Mouse (Mus musculus): Measurements from ENCODE around the gene Enox1. TPM values are rescaled to one million over a fixed set of nuclear protein-coding genes. Genes with fewer than 3 reads are reported as not detected.

The Enox1 gene
- polyA plus RNA-seq, 1 experiment = 0.06 TPM

GRCm38 (mm10) chr14:77195314-77196020 is 38.9 kb downstream of the Enox1 start:
- Histone ChIP-seq H3K36me3 (ENCODE audit: control insufficient read depth, insufficient read depth, low read length) (no peaks in the 10 kb centered on the region), H3K4me1 (ENCODE audit: control insufficient read depth, insufficient read depth, insufficient read length) (no peaks in the 10 kb centered on the region), H3K27ac (ENCODE audit: insufficient read depth, low read length) (no peak overlapping the region), H3K4me3 (ENCODE audit: extremely low read depth, insufficient read depth, insufficient read length) (no peak overlapping the region), H3K27me3 (ENCODE audit: control insufficient read depth, insufficient read depth, low read length) (no peaks in the 10 kb centered on the region)
- TF ChIP-seq POLR2A (IDR thresholded peaks at IDR 0.05; ENCODE audit: low read depth, low read length) (no peak), CTCF (IDR thresholded peaks at IDR 0.05; ENCODE audit: extremely low read depth, insufficient read depth, insufficient read length, insufficient replicate concordance) (no peak)
- WGBS = 45% methylated on average over 18 of the region's 18 CpGs
- no peak for DNase-seq (ENCODE audit: low read depth in 1 of 2, low spot score in 2 of 2)

- H3K27me3 ChIP-seq (ENCODE audit: control insufficient read depth, insufficient read depth, low read length) = no peaks in the 10 kb centered on the region
- H3K27ac ChIP-seq (ENCODE audit: insufficient read depth, low read length) = no peak overlapping the region
- H3K36me3 ChIP-seq (ENCODE audit: control insufficient read depth, insufficient read depth, low read length) = no peaks in the 10 kb centered on the region
- DNase-seq (ENCODE audit: low read depth in 1 of 2, low spot score in 2 of 2) = no peak
- no peaks in the 10 kb centered on the region for H3K4me1 ChIP-seq (ENCODE audit: control insufficient read depth, insufficient read depth, insufficient read length)
- 72% methylated on average over 3 of the region's 3 CpGs for WGBS
- H3K4me3 ChIP-seq (ENCODE audit: extremely low read depth, insufficient read depth, insufficient read length) = no peak overlapping the region
- TF ChIP-seq CTCF (IDR thresholded peaks at IDR 0.05; ENCODE audit: extremely low read depth, insufficient read depth, insufficient read length, insufficient replicate concordance) (no peak), POLR2A (IDR thresholded peaks at IDR 0.05; ENCODE audit: low read depth, low read length) (no peak)
Measured at GRCm38 (mm10) chr14:77196246-77196645, 39.7 kb downstream of the Enox1 start.

- H3K36me3 ChIP-seq (ENCODE audit: control insufficient read depth, insufficient read depth, low read length) = no peaks in the 10 kb centered on the region
- no peaks in the 10 kb centered on the region for H3K4me1 ChIP-seq (ENCODE audit: control insufficient read depth, insufficient read depth, insufficient read length)
- DNase-seq (ENCODE audit: low read depth in 1 of 2, low spot score in 2 of 2) = no peak
- TF ChIP-seq CTCF (IDR thresholded peaks at IDR 0.05; ENCODE audit: extremely low read depth, insufficient read depth, insufficient read length, insufficient replicate concordance) (no peak), POLR2A (IDR thresholded peaks at IDR 0.05; ENCODE audit: low read depth, low read length) (no peak)
- H3K4me3 ChIP-seq (ENCODE audit: extremely low read depth, insufficient read depth, insufficient read length) = no peak overlapping the region
- no peak overlapping the region for H3K27ac ChIP-seq (ENCODE audit: insufficient read depth, low read length)
- H3K27me3 ChIP-seq (ENCODE audit: control insufficient read depth, insufficient read depth, low read length) = no peaks in the 10 kb centered on the region
- 95% methylated on average over 2 of the region's 2 CpGs for WGBS
Measured at GRCm38 (mm10) chr14:77197414-77197915, 40.9 kb downstream of the Enox1 start.

- Histone ChIP-seq H3K36me3 (ENCODE audit: control insufficient read depth, insufficient read depth, low read length) (no peaks in the 10 kb centered on the region), H3K27ac (ENCODE audit: insufficient read depth, low read length) (no peak overlapping the region), H3K4me1 (ENCODE audit: control insufficient read depth, insufficient read depth, insufficient read length) (no peaks in the 10 kb centered on the region), H3K4me3 (ENCODE audit: extremely low read depth, insufficient read depth, insufficient read length) (no peak overlapping the region), H3K27me3 (ENCODE audit: control insufficient read depth, insufficient read depth, low read length) (no peaks in the 10 kb centered on the region)
- 85% methylated on average over 8 of the region's 8 CpGs for WGBS
- TF ChIP-seq CTCF (IDR thresholded peaks at IDR 0.05; ENCODE audit: extremely low read depth, insufficient read depth, insufficient read length, insufficient replicate concordance) (no peak), POLR2A (IDR thresholded peaks at IDR 0.05; ENCODE audit: low read depth, low read length) (no peak)
- DNase-seq (ENCODE audit: low read depth in 1 of 2, low spot score in 2 of 2) = no peak
Measured at GRCm38 (mm10) chr14:77210889-77211288, 54.3 kb downstream of the Enox1 start.

- DNase-seq (ENCODE audit: low read depth in 1 of 2, low spot score in 2 of 2) = no peak
- no peak for TF ChIP-seq POLR2A (IDR thresholded peaks at IDR 0.05; ENCODE audit: low read depth, low read length)
- TF ChIP-seq CTCF (IDR thresholded peaks at IDR 0.05; ENCODE audit: extremely low read depth, insufficient read depth, insufficient read length, insufficient replicate concordance) = no peak
- no peaks in the 10 kb centered on the region for H3K27me3 ChIP-seq (ENCODE audit: control insufficient read depth, insufficient read depth, low read length)
- no peak overlapping the region for H3K4me3 ChIP-seq (ENCODE audit: extremely low read depth, insufficient read depth, insufficient read length)
- H3K36me3 ChIP-seq (ENCODE audit: control insufficient read depth, insufficient read depth, low read length) = no peaks in the 10 kb centered on the region
- H3K4me1 ChIP-seq (ENCODE audit: control insufficient read depth, insufficient read depth, insufficient read length) = no peaks in the 10 kb centered on the region
- WGBS = 80% methylated on average over 7 of the region's 7 CpGs
- no peak overlapping the region for H3K27ac ChIP-seq (ENCODE audit: insufficient read depth, low read length)
Measured at GRCm38 (mm10) chr14:77213210-77213609, 56.6 kb downstream of the Enox1 start.

- TF ChIP-seq POLR2A (IDR thresholded peaks at IDR 0.05; ENCODE audit: low read depth, low read length) = no peak
- TF ChIP-seq CTCF (IDR thresholded peaks at IDR 0.05; ENCODE audit: extremely low read depth, insufficient read depth, insufficient read length, insufficient replicate concordance) = no peak
- H3K27ac ChIP-seq (ENCODE audit: insufficient read depth, low read length) = no peak overlapping the region
- WGBS = 84% methylated on average over 6 of the region's 6 CpGs
Measured at GRCm38 (mm10) chr14:77214848-77215247, 58.3 kb downstream of the Enox1 start.

GRCm38 (mm10) chr14:77225346-77225745 is 68.8 kb downstream of the Enox1 start:
- Histone ChIP-seq H3K4me3 (ENCODE audit: extremely low read depth, insufficient read depth, insufficient read length) (no peak overlapping the region), H3K27ac (ENCODE audit: insufficient read depth, low read length) (no peak overlapping the region), H3K27me3 (ENCODE audit: control insufficient read depth, insufficient read depth, low read length) (no peaks in the 10 kb centered on the region), H3K4me1 (ENCODE audit: control insufficient read depth, insufficient read depth, insufficient read length) (no peaks in the 10 kb centered on the region), H3K36me3 (ENCODE audit: control insufficient read depth, insufficient read depth, low read length) (no peaks in the 10 kb centered on the region)
- 86% methylated on average over 10 of the region's 10 CpGs for WGBS
- TF ChIP-seq CTCF (IDR thresholded peaks at IDR 0.05; ENCODE audit: extremely low read depth, insufficient read depth, insufficient read length, insufficient replicate concordance) = no peak
- TF ChIP-seq POLR2A (IDR thresholded peaks at IDR 0.05; ENCODE audit: low read depth, low read length) = no peak
- no peak for DNase-seq (ENCODE audit: low read depth in 1 of 2, low spot score in 2 of 2)

More at GRCm38 (mm10) chr14:77214848-77215247, 58.3 kb downstream of the Enox1 start:
- H3K27me3 ChIP-seq (ENCODE audit: control insufficient read depth, insufficient read depth, low read length) = no peaks in the 10 kb centered on the region
- DNase-seq (ENCODE audit: low read depth in 1 of 2, low spot score in 2 of 2) = no peak
- no peak overlapping the region for H3K4me3 ChIP-seq (ENCODE audit: extremely low read depth, insufficient read depth, insufficient read length)
- no peaks in the 10 kb centered on the region for H3K36me3 ChIP-seq (ENCODE audit: control insufficient read depth, insufficient read depth, low read length)
- no peaks in the 10 kb centered on the region for H3K4me1 ChIP-seq (ENCODE audit: control insufficient read depth, insufficient read depth, insufficient read length)

Data from spleen, adult 2 months (tissue).